Mouse (Mus musculus) T-helper 2 cell (primary cell): ENCODE measurements at regions not wholly inside any gene's neighbourhood (a gene's known extent, or its start where the extent isn't known, plus 50 kb on each side); places are given as distances from the start of the nearest gene placed in this dataset.
"Not testable (repeated sequence)": the region's sequence is repeated elsewhere in the genome, so short reads cannot be mapped to it uniquely, and the experiment has no call there.

Experiments used
- in situ Hi-C: fragments of 300-600 bp; cut with MboI, MseI; formaldehyde crosslinking; loops from one replicate; pipeline ENCODE4 v1.15.1; 2025; ENCODE audit warnings: high pct_unique_total_duplicates

DNA sequence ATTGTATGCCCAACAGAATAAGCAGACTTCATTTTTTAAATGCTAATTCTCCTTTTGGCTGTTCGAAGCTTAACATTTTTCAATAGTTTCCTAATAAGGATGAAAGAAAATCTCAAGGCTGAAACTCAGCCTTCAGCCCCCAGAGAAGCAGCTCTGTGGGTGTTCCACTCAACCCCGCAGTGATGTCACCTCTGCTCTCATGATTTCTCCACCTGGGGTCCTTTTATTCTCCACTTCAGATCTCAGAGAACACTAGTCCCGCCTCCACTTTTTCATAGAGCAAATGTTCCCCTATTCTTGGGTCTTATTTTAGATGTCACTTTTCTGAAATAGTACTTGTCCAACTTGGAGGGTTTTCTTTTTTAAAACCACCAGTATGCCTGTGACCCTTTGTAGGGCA is 567.3 kb downstream of the Cntn3 start:
- in situ Hi-C loops, result no loop called here

DNA sequence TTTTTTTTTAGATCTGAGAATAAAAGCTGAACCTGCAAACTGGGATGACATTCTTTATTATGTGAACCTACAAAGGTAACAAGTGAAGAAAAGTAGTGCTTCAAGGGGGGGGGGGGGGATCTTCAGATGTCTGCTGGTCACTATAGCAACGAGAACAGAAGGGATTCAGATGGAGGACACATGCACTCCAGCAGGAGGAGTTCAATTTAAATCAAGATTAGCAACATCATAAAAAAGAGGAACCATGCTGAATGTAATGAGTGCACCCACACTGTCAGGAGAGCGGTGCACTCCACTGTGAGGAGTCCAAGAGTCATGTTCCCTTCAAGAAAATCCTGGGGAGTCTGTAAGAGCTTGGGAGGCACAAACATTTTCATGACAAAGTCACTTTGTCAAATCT is 574.7 kb downstream of the Cntn3 start:
- in situ Hi-C loops, result no loop called here

DNA sequence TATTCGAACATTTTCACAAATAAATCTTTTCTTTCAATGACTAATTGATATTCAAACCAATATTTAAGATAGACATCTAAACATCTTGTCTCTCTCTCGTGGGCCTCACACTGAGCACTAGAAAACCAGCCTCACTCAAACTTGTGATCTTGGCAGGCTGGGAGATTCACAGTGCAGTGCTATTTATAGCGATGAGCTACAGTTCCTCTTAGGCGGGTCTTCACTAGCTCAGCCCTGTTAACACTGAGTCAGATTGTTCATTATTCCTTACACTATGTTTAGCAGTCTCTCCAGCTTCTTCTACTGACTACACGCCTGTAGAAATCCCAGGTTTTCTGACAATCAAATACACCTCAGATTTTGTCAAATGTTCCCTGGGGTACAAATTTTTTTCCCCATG is 575.3 kb downstream of the Cntn3 start:
- in situ Hi-C loops, result no loop called here

DNA sequence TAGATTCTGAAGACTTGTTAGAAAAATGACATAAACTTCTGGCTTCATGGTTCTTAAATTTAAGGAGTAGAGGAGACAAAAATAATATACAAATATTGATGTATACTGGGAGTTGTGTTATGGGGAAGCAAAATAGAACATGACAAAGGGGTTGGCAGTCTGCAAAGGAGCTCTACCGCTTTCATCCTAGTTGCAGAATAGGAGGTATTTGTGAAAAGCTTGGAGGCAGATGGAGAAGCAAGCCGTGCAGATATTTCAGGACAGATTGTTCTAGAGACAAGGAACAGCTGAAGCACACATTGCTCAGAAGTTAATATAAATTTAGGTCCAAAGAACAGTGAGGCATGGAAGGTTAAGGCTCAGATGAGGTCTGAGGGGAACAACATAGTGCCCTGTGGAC is 580.1 kb downstream of the Cntn3 start:
- in situ Hi-C loops, result no loop called here

DNA sequence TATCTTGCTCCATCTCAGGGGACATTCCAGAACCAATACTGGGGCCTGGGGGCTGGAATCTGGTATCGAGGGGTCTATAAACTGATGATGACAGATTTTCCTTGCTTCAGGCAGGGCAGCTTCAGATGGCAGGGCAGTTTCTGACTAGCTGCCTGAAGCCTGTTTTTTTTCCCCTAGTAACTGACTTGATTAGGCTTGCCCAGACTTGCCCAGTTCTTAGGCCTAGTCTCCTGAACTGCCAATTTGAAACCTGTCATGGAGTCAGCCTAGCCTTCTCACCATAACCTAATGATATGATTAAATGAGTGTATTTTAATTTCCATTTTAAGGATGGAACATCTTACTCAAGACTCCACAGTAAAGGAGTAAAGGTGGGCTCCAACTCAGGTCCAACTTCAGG is 591.2 kb downstream of the Cntn3 start:
- in situ Hi-C loops, result no loop called here

DNA sequence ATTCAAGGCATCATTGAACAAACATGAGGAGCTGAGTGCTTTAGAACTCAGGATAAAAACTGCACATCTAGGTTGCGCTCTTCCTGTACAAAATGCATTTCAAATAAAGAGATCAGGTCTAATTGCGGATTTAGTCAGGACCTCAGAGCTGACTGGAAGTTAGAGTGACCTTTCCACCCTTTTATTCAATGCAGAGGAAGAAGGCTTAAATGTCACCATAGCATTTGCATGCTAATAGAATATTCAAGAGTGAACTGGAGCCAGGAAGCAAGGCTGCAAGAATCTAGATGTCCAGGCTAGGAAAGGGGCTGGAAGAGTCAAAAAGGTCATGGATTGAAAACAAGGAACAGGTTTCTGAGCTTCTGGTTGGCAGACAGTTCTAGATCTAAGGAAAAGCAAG is 593.7 kb downstream of the Cntn3 start:
- in situ Hi-C loops, result no loop called here

DNA sequence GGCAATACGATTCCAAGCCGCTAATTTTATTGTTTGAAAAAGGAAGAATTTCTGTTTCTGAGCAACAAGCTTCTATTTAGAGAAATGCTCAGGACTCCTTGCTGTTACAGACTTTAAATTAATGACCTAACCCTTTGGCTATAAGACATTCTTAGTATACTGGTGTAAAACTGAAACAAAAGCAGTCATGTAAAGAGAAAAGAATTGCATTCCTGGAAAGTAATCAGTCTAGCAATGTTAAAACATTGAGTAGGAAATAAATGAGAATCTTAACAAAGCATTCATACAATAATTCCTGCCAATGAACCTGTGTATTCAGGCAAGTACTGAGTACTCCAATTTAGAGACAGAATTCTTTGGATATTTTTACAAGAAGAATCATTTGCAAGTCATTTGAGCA is 587.2 kb upstream of the Pdzrn3 start:
- in situ Hi-C loops, result no loop called here

DNA sequence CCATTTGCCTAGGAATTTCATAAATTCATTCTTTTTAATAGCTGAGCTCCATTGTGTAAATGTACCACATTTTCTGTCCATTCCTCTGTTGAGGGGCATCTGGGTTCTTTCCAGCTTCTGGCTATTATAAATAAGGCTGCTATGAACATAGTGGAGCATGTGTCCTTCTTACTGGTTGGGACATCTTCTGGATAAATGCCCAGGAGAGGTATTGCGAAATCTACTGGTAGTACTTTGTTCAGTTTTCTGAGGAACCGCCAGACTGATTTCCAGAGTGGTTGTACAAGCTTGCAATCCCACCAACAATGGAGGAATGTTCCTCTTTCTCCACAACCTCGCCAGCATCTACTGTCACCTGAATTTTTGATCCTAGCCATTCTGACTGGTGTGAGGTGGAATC is 583.8 kb upstream of the Pdzrn3 start:
- in situ Hi-C loops, result not testable (repeated sequence)

DNA sequence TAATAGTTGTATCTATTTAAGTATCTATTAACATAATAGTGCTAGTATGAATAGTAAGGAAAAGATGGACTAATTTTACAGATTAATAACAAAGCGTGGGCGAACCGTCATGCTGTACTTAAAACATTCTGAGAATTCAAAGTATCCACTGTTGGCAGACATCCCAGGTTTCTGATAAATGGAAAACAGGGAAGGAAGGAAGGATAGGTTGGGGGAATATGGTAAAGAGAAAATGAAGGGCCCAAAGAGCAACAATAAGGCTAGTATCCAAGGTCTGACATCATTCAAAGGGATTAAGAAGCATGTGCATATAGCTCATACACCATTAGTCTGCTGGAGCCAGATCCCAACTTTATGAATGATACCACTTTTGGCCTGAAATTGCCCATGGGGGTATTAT is 572.0 kb upstream of the Pdzrn3 start:
- in situ Hi-C loops, result no loop called here

DNA sequence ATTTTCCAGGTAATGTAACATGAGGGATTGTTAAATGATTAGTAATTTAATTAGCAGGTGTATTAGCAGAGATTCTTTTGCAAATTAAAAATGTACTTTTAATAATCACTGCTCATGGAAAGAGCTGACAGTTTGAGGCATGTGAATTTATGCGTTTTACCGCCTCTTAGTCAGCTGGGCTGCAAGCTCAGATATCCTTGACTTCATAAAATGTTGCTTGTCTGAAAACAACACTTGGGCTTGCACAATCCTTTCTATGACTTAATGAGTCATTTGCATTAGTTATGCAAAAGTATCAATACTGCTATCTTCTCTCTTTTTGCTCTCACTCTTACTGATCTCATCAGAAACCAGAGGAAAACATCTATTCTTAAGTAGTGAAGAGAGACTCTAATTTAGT is 571.3 kb upstream of the Pdzrn3 start:
- in situ Hi-C loops, result no loop called here

DNA sequence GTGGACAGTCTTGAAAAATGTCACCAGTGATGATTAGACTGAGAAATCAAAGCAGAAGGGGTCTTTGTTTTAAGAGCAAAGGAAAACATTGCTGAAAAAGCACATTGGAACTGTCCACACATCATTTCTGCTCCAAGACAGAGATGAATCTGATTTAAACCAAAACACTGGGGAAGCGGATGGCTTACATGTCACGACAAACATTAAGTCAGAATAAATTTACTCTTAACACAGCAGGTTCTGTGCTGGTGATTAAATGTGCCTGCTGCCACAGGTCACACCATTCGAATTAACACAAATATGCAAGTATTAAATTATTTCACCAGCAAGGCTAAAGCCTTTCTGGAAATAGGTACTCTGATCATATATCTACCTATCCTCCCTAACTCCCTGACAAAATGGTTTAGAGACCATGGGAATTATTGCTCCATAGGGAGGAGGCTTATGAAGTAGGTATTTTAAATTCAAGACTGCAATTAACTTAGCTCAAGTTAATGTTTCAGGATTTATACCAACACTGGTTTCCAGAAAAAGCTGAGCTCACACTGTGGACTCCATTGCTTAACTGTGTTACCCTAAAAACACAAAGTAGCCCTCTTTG is 562.7 kb upstream of the Pdzrn3 start:
- in situ Hi-C loops, result no loop called here

DNA sequence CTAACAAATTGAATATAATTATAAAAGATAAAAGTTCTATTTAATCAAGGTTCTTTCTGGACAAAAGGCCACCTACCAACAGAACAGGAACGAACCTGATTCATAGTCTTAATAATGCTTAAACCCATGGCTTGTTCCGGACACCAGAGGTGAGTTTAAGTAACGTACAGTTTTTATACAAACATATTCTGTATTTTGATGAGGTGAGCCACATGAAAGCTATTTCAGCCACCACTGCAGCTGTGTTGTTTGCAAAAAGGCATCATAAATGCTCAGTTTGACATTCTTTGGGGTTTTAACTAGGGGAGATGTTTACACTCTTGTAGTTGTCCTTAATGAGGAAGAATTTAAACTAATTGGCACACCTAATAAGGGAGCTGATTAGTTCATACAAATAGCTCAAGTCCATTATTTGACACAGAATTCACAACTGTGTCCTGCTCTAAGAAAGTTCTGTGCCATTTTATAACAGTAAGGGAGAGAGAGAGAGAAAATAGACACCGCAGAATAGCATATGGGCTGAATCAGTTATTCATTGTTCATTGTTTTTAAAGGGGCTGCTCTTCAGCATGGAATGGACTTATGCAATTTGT is 560.8 kb upstream of the Pdzrn3 start:
- in situ Hi-C loops, result no loop called here

DNA sequence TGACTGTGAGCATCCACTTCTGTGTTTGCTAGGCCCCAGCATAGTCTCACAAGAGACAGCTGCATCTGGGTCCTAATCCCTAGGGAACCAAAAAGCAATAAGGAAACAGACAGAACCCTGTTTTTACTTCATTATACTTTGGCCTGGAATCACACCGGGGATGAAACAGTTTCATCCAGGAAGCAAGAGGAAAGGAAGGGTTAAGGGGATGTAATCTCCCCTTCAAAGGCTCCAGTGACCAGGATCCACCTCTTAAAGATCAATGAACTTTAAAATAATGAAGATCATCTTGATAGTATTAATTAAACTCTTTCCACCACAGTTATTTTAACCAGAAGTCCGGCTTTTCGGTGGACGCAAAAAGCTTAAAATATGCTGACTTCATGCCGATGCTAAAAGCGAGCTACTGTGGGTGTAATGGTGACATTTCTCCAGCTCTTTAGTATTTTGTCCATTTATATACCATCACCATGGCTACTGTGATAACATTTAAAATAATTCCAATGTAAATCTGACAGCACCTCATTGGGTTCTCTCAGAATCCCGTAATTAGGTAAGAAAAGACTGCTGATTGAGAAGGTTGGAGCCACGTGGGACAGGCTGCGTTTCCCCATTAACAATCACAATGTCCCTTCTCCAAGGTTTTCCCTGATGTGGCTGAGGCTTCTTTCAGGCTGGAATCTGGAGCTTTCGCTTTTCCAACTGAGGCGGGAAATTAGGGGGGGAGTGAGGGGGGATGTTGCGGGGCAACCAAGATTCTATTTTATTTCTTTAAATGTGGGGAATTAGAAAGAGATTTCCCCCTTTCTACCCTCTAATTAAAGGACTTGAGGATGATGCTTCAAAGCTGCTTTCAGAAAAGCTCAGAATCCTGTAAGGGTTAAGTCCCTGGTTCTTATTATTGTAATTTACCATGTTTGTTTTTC is 560.0 kb upstream of the Pdzrn3 start:
- in situ Hi-C loops, result no loop called here

DNA sequence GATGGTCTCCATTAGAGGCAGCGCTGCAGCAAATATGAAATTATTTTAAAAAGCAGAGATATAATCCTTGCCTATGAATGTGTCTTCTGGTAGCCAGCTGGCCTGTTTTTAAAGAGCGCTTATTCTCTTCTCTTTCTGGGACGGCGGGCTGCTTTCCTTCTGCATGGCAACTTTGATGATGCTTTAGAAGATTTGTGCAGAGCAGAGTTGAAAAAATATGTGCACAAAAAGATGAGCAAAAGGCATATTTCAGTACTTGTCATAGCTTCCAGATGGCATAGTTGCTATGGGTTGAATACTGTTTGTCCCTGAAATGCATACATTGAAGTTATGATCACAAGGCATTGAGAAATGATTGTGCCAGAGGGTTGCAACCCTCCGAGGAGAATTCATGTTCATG is 554.1 kb upstream of the Pdzrn3 start:
- in situ Hi-C loops, result no loop called here

DNA sequence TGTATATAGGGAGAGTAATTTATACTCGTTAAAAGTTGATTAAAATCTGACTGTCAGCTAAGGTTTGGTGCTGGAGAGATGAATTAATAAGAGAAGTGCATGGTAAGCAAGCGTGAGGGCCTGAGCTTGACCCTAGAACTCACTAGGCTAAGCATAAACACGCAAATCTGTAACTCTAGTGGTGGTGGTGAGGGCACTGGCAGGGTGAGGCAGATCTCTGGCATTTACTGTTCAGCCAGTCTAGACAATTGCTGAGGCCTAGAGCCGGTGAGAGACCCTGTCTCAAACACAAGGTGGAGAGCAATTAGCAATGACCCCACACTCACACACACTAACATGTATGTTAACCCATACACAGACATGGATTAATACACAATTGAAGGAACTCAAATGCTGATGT is 544.0 kb upstream of the Pdzrn3 start:
- in situ Hi-C loops, result no loop called here

DNA sequence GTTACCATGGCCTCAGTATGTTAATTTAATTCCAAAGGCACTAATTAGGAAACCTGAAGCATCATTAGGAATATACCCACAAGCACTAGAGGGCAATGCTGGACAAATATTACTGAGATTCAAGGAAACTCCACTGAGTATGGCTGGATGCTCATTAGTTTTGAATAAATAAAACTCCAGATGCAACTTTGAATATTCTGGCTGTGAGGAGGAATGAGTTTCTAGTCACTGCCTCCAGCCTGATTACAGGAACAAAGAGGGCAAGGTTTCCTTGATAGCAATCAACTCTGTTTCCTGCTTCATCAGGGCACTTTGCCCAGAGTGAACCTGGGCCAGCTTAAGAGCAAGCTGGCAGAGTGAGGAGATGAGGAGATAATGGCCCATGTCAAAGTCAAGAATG is 543.5 kb upstream of the Pdzrn3 start:
- in situ Hi-C loops, result no loop called here

DNA sequence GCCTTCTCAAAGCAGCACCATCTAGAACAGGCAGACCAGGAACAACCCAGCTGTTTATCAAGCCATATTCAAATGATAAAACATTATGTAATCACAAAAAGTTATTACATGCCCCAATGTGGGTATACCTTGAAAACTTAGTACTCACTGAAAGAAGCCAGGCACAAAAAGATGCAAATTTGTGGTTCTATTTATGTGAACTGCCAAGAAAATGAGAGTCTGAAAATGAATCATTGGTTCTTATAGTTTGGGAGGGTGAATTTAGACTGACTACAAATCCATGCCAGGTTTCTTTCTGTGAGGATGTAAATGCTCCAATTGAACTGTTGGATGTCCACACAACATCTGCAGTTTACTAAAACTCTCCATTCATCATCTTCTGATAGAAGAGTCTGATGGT is 541.2 kb upstream of the Pdzrn3 start:
- in situ Hi-C loops, result no loop called here

DNA sequence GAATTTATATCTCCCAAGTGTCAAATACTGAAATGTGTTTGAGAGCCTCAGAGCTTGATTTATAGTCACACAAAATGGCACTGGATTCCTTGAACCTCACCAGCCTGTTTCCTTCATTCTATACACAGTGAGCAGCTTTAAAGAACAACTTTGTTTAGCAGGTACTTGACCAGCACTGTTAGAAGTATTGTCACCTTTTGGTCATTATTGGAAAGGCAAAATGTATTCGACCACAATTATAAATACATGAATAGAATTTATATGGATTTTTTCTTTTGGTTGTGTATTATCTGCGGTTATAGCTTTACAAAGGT is 527.3 kb upstream of the Pdzrn3 start:
- in situ Hi-C loops, result no loop called here

DNA sequence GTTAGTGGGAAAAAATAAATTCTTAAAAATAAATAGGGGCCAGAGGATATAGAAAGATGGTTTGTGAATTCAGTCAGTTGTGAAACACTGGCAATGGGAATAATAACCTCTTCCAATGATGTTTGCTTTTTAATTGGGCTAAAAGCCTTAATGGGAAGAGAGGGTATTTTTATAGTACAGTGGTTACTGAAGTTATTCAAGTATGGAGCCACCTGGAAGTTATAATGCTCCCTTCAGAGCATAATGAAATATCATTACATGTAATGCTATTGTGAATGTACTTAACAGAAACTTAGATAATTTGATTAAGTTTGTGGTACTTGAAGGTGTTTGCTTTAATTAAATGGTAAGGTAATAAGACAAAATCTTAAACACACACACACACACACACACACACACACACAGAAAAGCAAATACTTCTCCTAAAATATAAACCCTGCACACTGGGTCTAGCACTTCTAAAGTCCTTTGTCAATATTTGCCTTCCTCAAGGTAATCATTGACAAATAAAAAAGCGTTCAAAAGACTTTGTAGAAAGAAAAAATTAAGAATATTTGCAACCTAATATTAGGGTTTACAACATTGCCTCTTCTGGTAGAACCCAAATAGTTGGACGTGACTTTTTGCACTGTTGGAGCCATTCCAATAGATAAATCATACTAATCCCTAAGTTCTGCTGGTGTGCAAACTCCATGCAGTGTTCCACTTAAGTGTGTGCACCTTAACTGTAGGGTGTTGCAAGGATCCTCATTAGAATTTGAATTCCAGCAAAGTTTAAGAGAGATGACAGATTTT is 526.7 kb upstream of the Pdzrn3 start:
- in situ Hi-C loops, result no loop called here

DNA sequence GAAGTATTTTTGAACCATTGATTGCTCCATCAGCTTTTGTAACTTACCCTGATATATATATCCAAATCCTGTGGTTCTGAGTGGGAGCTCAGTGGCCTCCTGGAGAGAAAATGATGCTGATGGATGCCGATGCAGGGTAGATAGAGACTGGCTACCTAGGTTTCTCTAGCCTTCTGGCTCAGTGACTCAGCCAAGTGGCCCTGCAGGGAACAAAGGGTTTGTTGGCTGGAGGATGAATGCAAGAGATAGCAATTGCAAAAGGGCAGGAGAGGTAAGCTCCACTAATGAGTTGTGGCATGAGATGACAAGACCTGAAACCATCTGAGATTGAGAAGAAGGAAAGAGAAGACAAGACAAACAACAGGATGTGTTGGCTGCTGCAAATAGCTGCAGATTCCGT is 524.6 kb upstream of the Pdzrn3 start:
- in situ Hi-C loops, result no loop called here

DNA sequence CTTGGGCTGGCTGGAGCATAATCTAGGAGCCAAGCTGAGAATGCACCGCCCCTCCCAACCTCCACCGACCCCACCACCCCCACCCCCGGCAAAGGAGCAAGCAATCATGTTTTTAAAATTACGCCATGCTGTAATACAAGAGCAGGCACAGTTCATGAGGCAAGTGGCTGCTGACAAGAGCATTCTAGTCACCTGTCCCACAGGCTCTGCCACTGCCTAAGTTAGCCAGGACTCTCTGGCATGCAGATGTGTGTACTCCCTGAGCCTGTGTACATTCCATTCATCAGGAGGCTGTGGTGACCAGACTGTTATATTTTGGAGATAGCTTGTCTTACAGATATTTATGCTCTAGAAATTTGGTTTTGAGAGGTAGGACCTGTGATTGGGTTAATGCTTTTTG is 520.8 kb upstream of the Pdzrn3 start:
- in situ Hi-C loops, result no loop called here

DNA sequence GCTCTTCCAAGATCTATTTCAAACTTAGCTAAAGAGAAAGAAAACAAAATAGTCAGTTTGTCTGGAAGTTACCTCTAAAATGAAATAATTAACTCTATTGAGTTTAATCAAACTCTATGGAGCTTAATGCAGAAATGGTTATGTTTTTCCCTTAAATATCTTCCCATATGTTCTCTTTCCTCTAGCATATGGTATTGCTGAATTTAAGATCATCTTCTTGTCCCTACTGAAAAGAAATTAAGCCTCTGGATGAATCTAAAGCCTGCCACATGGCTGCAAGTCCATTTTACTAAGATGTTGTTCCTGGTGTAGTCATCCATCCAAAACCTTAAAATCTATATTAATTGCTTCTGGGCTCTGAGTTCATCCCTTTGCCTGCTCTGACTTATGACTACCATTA is 513.0 kb upstream of the Pdzrn3 start:
- in situ Hi-C loops, result no loop called here
